Mouse (Mus musculus) lung, adult 18-20 months (tissue): ENCODE measurements at regions not wholly inside any gene's neighbourhood (a gene's known extent, or its start where the extent isn't known, plus 50 kb on each side); places are given as distances from the start of the nearest gene placed in this dataset.

Source experiments
- DNase-seq, 2 experiments: peaks; one replicate each; pipeline ENCODE4 v3.0.0; 2022; ENCODE audit warnings: mixed read lengths in 2 of 2

DNA sequence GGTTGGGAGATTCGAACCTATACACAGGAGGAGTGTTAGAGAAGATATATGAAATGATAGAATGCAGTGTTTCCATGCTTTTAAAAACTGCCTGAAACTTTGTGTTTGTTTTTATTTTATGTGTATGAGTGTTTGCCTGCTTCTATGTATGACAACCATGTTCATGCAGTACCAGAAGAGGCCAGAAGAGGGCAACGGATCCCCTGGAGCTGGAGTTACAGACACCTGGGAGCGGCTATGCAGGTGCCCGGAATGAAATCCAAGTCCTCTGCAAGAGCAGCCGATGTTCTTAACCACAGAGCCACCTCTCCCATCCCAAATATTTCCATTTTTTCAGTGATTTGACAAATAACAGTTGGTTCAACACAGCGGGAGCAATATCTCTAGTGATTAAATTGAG lies 247.5 kb upstream of the Dio3 start:
- DNase-seq, result peak in 1 of 2 experiments; percentile 11

DNA sequence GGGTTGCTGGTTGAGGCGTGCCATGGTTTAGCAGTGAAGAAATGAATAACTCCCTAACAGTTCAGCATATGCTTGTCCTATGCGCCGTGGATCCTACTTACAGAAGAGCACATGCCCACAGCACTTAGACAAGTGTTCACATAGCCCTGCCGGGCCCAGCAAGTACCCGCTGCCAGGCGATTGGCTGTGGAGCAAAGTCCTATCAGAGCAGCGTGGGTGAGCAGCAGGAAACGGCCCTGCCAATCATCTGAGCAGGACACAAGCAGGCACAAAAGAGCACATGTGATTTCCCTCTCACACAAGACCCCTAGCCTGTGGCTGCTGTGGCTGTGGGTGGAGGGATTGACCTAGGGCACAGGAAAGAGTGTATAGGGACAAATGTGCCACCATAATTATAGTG lies 243.7 kb upstream of the Dio3 start:
- DNase-seq, result no peak

- no peak for DNase-seq
Observed at GRCm38 (mm10) chr12:110040682-110041081, 238.2 kb upstream of the Dio3 start.

- peak in 1 of 2 experiments; percentile 11 for DNase-seq
Observed at GRCm38 (mm10) chr12:110041782-110042181, 237.1 kb upstream of the Dio3 start.

GRCm38 (mm10) chr12:110044266-110044665 lies 234.6 kb upstream of the Dio3 start:
- no peak for DNase-seq

GRCm38 (mm10) chr12:110044721-110045120 lies 234.1 kb upstream of the Dio3 start:
- no peak for DNase-seq

DNA sequence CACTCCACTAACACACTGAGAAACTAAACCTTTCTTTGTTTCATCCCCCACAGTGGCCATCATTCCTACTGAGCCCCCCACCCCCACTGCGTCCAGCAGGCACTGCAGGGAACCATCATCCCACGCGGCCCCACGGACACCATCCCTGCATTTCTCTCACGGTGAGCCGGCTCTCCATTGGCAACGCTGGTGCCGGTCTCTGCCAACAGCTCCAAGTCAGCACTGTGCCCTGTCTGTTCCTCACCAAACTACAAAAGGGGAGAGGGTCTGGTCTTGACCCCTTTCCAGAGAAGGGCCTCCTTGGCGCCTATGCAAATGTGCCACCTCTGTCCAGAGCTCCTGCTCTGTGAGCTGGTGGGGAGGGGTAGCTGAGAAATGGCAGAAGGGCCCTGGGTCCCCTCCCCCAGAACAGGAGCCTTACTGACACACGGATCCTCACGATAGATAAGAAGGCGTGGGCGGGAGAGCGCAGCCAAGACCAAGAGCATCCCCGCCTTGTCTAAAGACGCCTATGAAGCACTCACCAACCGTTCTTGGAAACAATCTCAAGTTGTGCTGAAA lies 233.0 kb upstream of the Dio3 start:
- no peak for DNase-seq

DNA sequence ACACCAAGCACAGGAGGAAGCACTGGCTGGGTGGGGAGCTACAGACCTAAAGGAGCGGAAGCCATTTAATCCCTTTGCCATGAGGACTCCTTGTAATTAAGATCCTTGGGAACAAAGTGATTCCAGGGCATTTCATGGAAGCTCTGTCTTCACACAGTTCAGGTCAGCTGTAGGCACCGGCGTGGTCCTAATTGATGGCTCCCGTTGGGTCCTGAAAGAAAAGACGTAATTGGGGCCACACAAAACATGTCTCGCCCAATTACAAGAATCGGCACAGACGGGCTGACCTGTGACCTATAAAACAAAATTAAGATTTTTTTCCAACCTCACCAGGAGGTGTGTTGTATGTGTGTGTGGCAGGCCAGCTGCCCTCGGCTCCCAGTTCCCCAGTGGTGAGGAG lies 232.3 kb upstream of the Dio3 start:
- DNase-seq, result no peak

DNA sequence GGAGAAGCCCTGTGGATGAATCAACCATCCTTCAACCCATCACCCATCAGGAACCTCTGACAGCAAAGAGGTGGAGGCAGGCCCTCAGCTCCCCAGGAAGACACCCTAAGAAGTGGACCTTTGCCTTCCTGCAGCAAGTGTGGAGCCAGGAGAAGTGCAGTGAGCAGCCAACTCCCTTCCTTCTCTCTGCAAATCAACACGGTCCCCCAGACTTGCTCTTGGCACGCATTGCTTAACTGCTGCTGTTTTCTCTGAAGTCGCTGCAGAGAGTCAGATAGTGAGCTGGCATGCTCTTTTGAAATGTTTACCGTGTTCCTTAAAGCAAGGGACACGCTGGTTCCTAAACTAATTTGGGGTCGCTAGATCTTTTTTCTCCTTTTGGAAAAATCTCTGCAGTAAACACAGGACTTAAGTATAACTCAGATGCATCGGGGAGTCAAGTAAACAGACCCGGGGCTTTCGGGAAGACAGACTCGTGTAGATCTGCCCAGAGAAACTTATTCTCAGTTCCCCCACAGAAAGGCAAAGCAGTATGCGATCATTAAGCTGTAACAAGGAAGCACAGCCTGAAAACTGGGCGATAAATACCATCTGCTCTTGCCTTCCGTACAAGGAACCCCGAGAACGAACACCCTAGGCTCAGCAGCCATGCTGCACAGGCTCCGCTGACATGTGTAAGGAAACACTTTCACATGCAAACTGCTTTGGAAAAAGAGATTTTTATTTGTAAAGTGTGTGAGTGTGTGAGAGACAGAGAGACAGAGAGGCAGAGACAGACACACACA lies 231.2 kb upstream of the Dio3 start:
- DNase-seq, result no peak

DNA sequence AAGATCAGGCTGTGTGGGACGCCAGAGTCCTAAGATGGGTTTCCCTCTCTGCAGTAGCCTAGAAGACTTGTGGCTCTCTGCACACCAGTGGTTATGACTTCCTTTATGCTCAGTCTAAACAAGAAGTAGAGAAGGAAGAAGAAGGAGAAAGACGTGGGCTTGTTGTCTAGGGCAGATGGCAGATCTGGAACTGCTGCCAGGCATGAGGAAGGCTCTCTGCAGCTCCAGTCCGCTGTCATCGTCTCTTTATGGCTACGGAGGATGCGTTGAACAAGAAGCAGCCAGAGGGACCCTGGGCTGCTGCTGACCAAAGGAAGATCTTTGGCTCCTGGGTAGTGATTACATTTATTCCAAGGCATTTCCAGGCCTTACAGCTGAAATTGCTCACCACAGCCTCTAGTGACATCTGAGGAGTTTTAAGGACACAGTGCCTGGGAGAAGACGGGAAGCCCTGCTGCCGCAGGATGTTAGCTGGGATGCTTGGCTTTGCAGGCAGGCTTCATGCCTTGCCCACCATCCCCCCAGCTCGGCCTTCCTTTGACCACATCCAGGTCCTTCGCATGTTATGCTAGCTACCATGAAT lies 229.6 kb upstream of the Dio3 start:
- no peak for DNase-seq

DNA sequence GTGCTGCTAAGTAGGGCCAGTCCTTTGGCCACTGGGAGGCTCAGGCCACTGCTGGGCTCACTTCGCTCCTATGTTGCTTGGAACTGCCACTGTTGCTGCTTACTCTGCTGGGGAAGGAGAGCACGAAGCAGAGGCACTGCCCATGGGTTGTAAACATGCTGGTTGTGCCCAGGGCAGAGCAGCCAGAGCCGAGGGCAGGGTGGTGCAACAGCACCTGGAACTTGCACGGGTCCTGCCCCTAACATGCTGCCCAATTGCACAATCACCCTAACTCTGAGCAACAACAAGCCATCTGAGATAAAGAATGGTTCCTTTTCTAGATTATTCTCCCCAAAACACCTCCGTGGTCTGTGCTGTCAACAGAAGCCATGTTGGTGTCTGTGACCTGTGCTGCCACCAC lies 219.5 kb upstream of the Dio3 start:
- no peak for DNase-seq

DNA sequence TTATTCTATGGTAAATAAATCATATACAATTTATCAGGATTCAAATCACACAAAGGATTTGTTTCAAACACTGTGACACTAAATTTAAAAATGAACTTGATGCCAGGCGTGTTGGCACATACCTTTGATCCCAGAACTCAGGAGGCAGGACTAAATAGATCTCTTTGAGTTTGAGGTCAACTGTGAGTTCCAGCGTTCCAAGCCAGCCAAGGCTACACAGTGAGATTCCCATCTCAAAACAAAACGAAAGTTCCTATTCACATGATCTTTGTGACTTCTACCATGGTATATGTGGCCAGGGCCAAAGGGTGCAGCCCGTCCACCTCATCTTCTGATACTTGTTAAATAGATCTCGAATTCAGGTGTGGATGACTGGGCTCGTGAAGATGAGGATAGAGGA lies 216.9 kb upstream of the Dio3 start:
- DNase-seq, result no peak

GRCm38 (mm10) chr12:110063013-110063412 lies 215.9 kb upstream of the Dio3 start:
- no peak for DNase-seq

GRCm38 (mm10) chr12:110066361-110066885 lies 212.4 kb upstream of the Dio3 start:
- no peak for DNase-seq

GRCm38 (mm10) chr12:110070506-110070905 lies 208.4 kb upstream of the Dio3 start:
- DNase-seq, result no peak

DNA sequence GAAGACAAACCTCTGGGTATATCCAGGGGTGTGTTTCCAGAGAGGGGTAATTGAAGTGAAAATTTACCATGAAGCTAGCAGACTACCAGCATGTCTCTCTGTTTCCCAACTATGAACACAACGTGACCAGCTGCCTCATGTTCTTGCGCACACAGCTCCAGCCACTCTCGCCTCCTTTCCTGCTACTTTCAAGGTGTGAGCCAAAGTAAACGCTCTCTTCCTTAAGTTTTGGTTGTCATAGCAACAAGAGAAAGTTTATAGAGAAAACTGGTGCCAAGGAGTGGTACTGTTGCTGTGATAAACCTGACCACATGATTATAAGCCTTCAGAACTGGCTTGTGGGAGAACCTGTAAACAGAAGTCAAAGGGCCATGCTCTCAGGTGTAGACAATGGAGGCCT lies 207.0 kb upstream of the Dio3 start:
- peak; percentile 22 to 40 for DNase-seq

DNA sequence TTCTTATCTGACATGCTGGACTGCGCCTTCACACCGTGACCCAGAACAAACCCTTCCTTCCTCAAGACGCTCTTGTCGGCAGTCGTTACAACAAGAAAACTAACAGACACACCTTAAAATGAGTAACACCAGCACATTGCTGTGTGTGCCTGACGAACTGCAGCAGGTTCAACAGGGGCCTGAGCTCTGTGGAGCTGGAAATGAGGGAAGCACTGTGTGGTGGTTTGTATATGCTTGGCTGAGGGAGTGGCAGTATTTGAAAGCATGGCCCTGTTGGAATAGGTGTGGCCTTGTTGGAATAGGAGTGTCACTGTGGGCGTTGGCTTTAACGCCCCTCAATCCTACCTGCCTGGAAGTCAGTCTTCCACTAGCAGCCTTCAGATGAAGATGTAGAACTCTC lies 203.9 kb upstream of the Dio3 start:
- no peak for DNase-seq

- DNase-seq, result no peak
Observed at GRCm38 (mm10) chr12:110077211-110077884, 201.5 kb upstream of the Dio3 start.

GRCm38 (mm10) chr12:110078081-110078505 lies 200.8 kb upstream of the Dio3 start:
- DNase-seq, result peak; percentile 33 to 63

DNA sequence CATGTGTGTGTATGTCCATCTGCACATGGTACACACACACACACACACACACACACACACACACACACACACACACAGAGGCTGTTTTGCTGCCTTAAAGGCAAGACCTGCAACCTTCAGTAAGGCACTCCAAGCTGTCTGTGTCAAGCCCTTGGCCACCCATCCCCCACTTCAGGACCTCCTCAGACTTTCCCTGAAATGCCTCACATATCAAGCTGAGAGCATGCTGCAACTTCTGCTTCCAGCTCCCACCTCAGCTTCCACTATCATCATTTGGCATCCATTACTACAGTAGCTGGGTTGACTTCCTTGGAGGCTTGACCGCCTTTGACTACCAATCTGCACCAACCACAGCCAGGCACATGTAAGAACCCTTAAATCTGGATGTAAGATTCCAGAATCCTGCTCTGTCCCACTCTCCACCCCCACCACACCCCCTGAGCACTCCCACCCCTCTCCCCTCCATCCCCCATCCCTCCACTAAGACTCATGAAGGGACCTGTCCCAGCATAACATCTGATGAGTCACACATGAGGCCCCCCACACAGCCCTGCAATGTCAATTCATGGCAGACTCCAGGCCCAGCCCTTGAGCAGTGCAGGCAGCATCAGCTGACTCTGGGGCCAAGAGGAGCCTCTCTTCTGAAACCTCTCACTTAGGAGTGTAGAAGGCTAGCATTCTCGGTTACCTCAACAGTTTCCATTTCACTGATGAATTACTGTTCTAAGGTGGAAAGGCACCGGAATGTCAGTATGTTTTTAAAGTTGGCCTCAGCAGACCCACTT lies 196.8 kb upstream of the Dio3 start:
- no peak for DNase-seq

- no peak for DNase-seq
Observed at GRCm38 (mm10) chr12:110082921-110083320, 195.9 kb upstream of the Dio3 start.

- DNase-seq, result no peak
Observed at GRCm38 (mm10) chr12:110083471-110083870, 195.4 kb upstream of the Dio3 start.

GRCm38 (mm10) chr12:110086921-110087320 lies 191.9 kb upstream of the Dio3 start:
- DNase-seq, result no peak
